Mouse (Mus musculus) layer of hippocampus, adult 8-10 months (tissue): ENCODE measurements around the gene Psmd13. TPM values are rescaled to one million over a fixed set of nuclear protein-coding genes. Genes with fewer than 3 reads are reported as not detected.
"Not testable (repeated sequence)": the region's sequence is repeated elsewhere in the genome, so short reads cannot be mapped to it uniquely, and the experiment has no call there.

Experiments used
- DNase-seq, 2 experiments: peaks; one replicate each; pipeline ENCODE4 v3.0.0; 2022; ENCODE audit warnings: low spot score in 2 of 2
- total RNA-seq, 4 experiments: library from RNA; stranded (reverse); gene quantifications; 2 replicates each; pipeline ENCODE4 v1.2.4; 2022

Gene Psmd13
- total RNA-seq, 4 experiments from 2014 or later = 105 to 120 (median 119) TPM

DNA sequence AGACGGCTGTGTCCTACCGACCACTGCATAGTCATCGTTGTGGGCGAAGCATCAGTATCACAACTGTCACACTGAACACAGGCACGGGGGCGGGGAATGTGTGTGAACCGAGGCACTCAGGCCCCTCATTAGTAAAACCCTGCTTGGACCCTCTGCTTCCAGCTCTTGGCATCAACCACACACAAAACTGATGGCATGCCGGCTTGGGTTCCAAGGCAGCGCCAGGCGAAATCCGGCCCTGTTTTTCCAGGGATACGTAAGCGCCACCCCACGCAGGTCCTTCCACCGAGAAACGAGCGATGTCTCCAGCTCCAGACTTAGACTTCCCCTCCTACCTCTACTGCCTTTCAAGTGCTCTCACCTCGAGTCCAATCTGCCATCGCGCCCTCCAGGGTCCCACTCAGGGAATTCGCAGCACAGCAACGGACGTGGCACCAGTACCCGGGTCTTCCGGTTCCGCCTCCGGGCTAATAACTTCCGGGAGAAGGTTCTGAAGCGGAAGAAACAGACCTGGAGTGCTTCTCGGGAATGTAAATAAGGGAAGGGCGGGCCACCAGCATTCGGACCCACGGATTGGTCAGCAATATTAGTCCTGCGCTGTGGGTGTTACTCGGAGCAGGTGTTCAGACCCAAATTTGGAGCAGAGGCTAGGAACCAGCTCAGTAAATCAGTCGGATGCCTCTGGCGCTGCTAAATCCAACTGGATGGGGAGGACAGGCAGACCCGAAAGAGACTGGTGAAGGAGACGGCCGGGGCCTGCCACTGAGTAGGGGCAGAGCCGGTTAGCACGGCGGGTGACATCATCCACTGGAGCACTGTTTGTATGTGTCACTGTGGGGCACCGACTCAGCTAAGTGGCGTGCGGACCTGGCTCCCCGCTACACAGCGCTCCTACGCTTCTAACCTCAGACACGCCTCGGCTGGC is 25.6 kb upstream of the Psmd13 start, which contains the start of gene Gm45785:
Gene Gm45785, minus strand, starts transcription at position 472 of the 925 bp plus-strand sequence.
- peak; percentile 84 to 87 for DNase-seq

GRCm38 (mm10) chr7:140856785-140857549 is 24.8 kb upstream of the Psmd13 start, which contains the start of gene Ric8a:
TSS of gene Ric8a (plus strand) at chr7:140856957.
- peak; percentile 84 to 85 for DNase-seq

GRCm38 (mm10) chr7:140857550-140858505 is 23.9 kb upstream of the Psmd13 start, which contains the start of gene Bet1l:
TSS of gene Bet1l (minus strand) at chr7:140857577.
- no peak for DNase-seq

DNA sequence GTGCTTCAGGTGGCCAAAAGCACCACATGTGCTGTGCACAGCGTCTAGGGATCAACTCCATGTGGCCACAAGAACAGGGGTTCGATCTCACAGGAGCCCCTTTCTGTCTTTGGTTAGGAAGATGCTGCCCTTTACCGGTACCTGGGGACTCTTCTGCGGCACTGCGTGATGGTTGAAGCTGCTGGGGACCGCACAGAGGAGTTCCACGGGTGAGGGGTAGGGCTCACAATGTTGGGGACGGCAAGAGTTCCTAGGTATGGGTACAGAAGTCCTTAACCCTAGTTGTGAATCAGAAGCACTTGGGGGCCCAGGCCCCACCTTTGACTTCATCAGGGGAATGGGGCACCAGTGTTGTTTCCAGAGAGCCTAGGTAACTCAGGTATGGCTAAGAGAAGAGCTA is 23.0 kb upstream of the Psmd13 start:
- no peak for DNase-seq

GRCm38 (mm10) chr7:140859997-140860396 is 21.8 kb upstream of the Psmd13 start:
- no peak for DNase-seq

GRCm38 (mm10) chr7:140860728-140861127 is 21.0 kb upstream of the Psmd13 start:
- DNase-seq = no peak

GRCm38 (mm10) chr7:140864761-140865160 is 17.0 kb upstream of the Psmd13 start:
- DNase-seq = no peak

- DNase-seq = no peak
Measured at GRCm38 (mm10) chr7:140874224-140874623, 7.5 kb upstream of the Psmd13 start.

DNA sequence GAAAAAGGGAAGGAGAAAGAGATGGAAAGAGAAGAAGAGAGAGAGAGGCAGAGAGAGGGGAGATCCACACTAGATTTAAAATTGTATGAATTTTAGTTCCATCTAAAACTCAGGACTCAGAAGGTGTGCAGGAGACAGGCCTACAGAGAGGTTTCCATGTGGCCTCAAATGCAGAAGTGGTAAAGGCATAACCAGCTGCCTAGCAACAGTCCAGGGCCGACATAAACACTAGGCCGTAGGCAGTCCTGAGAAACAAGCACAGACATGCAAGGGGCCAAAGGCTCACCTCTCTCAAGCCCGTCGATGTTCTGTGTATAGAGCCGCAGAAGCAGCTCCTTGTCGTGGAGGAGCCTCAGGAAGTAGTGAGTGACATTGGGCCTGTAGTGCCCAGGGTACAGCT is 4.4 kb upstream of the Psmd13 start:
- no peak for DNase-seq

DNA sequence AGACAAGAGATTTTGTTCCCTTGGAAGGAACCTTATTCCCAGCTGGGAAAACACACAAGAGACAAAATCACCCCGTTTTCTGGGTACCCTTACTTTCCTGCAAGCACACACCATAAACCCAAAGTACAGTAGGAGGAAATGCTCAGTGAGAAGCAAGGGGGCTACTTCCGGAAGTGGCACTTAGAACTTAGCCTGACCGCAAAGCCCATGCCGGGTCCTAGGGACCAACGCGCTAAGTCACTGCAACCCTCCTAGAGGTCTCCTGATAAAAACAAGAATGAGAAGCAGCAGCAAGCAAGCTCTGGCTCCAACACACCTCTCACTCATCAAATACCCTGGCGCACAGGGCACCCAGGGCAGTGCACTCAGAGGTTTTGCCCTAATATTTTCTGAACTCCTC is 2.4 kb upstream of the Psmd13 start:
- no peak for DNase-seq

DNA sequence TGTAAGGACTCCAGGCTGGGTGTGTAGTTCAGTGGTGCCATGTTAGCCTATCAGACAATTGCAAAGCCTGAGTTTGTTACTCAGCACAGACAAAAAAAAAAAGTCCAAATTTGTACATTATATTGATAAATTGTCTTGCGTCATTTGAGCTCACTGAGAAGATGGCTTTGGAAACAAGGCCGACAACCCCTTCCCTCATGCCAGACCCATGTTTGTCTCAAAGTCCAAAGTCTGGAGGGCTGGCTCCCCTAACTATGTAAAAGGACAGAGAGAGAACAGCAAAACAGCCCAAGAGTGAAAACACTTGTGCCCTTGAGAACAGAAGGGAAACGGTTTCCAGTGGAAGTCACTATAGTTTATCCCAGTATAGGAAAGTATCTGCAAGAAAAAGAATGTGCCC is 1.3 kb upstream of the Psmd13 start:
- no peak for DNase-seq

GRCm38 (mm10) chr7:140880865-140881515 is 778 bp upstream of the Psmd13 start:
- no peak for DNase-seq

DNA sequence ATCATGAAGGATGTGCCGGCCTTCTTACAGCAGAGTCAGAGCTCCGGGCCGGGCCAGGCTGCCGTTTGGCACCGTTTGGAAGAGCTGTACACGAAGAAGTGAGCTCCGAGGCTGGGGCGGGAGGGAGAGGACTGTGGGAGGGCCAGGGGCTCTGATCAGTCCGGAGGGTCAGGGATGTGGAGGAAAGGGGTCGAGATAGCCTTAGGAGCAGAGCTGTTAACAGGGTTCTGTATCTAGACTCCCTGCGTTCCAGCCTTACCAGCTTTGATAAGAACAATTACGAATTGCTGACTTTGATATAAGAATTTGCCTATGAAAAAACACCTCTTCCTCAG is 668 bp downstream of the Psmd13 start:
- no peak for DNase-seq

DNA sequence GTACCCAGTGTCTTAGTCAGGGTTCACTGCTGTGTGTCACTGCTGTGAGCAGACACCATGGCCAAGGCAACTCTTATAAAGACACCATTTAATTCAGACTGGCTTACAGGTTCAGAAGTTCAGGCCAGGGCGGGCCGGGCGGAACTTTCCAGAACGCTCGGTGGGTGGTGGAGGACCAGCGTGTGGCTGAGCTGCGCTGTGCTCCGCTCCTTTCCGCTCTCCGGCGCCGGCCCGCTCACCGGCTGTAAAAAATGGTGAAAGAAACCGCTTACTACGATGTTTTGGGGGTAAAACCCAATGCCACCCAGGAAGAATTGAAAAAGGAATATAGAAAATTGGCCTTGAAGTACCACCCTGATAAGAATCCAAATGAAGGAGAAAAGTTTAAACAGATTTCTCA is 8.9 kb downstream of the Psmd13 start:
- not testable (repeated sequence) for DNase-seq

- no peak for DNase-seq
Measured at GRCm38 (mm10) chr7:140894031-140894430, 12.3 kb downstream of the Psmd13 start.

DNA sequence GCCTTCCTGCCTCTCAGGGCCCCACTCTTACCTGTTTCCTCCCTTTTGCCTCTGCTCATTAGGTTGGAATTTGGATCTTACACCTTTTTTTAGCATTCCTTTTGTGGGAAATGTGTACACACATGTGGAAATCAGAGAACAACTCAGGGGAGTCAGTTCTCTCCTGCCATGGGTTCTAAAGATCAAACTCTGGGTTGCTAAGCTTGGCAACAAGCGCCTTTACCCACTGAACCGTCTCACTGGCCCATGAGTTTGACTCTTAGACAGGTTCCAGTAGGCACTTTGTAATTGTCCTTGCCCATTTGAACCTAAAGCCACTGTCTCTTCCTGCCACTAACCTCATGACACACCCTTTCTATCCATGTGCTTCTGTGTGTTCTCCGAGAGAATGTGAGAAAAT is 12.8 kb downstream of the Psmd13 start:
- DNase-seq = no peak

- no peak for DNase-seq
Measured at GRCm38 (mm10) chr7:140897863-140898262, 16.1 kb downstream of the Psmd13 start.

DNA sequence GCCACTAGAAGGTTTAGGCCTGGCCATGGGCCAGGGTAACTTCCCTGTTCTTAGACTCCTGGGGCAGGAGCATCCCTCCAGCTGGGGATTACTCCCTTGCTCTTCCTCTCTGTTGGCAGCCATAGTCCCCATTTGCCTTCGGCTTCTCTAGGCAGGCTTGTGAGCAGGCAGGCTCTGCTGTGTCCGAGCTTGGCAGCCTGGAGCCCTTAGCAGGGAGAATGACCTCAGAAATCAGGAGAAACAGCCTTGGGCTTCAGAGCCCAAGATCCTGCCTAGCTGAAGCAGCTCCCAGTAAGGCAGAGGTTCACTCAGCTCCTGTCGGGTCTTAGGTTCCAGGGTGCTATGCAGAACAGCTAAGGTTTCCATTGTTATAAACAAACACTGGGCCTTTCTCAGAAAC is 17.4 kb downstream of the Psmd13 start:
- no peak for DNase-seq

GRCm38 (mm10) chr7:140900220-140900619 is 18.5 kb downstream of the Psmd13 start, which contains the start of gene Cox8b:
TSS of gene Cox8b (minus strand) at chr7:140900446.
- no peak for DNase-seq

DNA sequence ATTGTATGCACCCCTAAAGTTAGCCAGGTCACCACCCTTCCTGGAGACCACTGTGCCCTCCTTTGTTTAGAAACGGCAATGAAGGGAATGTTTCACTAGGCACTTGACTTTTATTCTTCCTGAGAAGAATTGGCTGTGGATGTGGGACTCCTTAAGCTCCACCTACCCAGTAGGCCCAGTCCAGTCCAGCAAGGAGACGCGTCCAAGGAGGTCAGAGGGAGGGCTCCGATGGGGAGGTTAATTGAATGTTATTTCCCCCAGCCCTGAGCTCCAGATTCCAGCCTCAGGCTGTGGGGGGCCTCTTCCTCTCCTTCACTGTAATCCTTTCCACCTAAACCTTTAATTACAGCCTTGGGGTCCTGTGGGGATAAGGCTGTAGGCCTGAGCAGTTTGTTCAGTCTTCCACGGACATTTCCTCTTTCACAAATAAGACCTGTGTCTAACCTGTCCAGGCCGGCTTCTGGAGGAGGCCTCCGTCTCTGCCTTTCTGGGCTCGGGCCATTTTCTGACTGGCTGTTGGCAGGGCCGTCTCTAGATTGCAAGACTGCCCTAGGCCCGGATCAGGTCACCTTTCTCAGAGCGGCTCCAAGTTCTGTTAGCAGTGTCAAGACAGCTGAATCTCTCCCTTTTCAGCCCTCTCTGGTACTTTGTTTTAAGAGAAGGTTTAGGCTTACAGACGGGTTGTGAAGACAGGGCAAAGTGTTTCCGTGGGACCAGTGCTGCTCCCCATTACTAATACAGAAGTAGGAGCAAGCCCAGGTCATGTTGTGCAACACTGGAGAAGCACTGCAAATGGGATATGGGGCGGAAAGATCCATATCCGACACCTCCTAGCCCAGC is 20.5 kb downstream of the Psmd13 start:
- no peak for DNase-seq
